Mouse (Mus musculus) Patski (cell line): ENCODE measurements around the gene Coro2b. TPM values are rescaled to one million over a fixed set of nuclear protein-coding genes. Genes with fewer than 3 reads are reported as not detected.
"Not testable (repeated sequence)": the region's sequence is repeated elsewhere in the genome, so short reads cannot be mapped to it uniquely, and the experiment has no call there.

Experiments used
- ATAC-seq: fragments of 100-300 bp; one replicate; pipeline ENCODE4 v1.8.0; 2021
- CTCF ChIA-PET: fragments of 350-600 bp; sonication (Branson Sonifier 250); formaldehyde crosslinking; loops from one replicate; lab custom pipeline; 2022; ENCODE audit warnings: inconsistent platforms; lab: Charles Lee
- POLR2A ChIA-PET: fragments of 350-600 bp; sonication (Branson Sonifier 250); formaldehyde crosslinking; loops from one replicate; lab custom pipeline; 2022; ENCODE audit warnings: antibody characterized with exemption, inconsistent platforms; lab: Charles Lee
- DNase-seq: peaks from one replicate; pipeline ENCODE4 v3.0.0-alpha.2; 2011; ENCODE audit warnings: low read depth, low spot score
- H3K27me3 ChIP-seq: fragments of 371-371 bp; one replicate; pipeline ENCODE4 v1.5.1; 2021
- CTCF ChIP-seq: fragments of 100-300 bp; IDR thresholded peaks from one replicate; pipeline ENCODE4 v1.5.1; 2021
- in situ Hi-C: fragments of 300-500 bp; cut with MboI; formaldehyde crosslinking; loops from 3 replicates; pipeline ENCODE4 v1.11.1; 2018; ENCODE audit warnings: low pct_unique_long_range_greater_than_20kb, mixed read lengths
- polyA plus RNA-seq: library from polyadenylated mRNA; unstranded; gene quantifications from one replicate; pipeline ENCODE4 v1.2.3, GENCODE M21; 2021

Gene Coro2b
- polyA plus RNA-seq, 1 experiment from 2014 or later = 2.0 TPM

DNA sequence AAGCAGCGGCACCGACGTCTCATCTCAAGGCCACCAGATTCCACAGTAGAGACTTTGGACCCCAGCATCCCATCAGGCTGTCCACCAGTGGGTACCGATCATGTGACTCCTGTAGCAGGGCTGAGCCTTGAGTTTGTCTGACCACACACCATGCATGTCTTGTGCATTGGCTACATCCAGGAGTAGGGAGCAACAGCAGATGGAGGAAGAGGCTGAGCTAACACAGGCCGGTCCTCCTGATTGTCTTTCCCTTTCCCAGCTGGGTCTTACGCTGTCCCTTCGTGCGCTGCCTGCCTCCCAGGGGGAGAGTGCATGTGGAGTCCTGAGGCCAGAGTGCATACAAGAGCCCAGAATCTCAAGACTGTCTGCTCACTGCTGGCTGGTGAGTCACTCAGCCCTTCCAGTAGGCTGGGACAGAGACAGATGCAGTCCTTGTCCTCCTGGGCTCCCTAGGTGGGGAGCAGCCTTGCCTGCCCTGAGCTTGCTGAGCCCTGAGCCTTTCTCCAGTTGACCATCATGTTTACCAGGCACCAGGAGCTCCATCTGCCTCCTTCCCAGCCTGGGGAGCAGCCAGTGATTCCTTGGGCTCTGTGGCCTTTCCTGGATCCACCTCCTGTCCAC is 84.4 kb downstream of the Coro2b start:
- ChIA-PET CTCF (interaction anchor here (0.8 kb wide), 1 partner anchor 35 kb away, joined by 3 read pairs; no protein-coding TSS in a partner anchor), POLR2A (no interaction called here)
- DNase-seq = no peak
- no peak for ATAC-seq
- peaks cover 28% of the 10 kb centered on the region for H3K27me3 ChIP-seq
- TF ChIP-seq CTCF = no peak
- in situ Hi-C loops = loop anchor here (10.0 kb wide), 2 partner anchors 108 to 158 kb away; partner anchors contain the start of gene Anp32a

DNA sequence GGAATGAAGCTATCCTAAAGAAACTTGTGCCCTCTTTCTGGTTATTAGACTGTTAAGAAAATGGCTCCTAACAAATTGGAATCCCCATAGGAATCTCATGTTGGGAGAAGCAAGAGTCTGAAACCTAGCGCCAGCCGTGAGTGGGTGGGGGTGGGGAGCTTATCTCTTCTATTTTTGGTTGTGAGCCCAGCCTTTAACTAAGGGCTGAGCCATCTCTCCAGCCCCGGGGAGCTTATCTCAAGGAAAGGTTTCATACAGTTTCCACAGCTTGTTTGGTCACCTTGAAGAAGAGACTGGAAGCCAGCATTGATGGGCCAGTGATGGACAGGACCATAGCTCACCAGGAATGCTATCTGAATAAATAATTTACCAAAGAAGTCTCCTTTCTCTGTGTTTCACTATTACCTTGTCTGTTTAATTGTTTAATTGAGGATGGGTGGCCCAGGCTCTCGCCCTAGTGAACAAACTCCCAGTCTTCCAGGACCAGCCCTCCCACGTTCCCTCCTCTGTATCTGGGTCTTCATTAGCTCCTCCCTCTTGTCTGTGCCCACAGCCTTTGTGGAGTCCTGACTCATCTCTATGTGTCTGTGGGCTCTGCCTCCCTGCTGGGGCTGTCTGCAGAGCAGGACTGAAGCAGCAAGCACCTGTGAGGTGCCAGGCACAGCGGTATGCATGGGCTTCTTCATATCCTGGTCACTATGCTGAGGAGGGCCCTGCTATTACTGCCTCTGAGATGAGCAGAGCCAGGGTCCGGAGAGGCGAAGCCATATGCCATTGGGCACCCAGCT is 85.1 kb downstream of the Coro2b start:
- peaks cover 24% of the 10 kb centered on the region for H3K27me3 ChIP-seq
- ATAC-seq = no peak
- ChIA-PET CTCF (interaction anchor here (0.8 kb wide), 1 partner anchor 34 kb away, joined by 3 read pairs; no protein-coding TSS in a partner anchor), POLR2A (no interaction called here)
- in situ Hi-C loops = loop anchor here (10.0 kb wide), 2 partner anchors 107 to 157 kb away; partner anchors contain the start of gene Anp32a
- no peak for TF ChIP-seq CTCF
- DNase-seq = no peak

DNA sequence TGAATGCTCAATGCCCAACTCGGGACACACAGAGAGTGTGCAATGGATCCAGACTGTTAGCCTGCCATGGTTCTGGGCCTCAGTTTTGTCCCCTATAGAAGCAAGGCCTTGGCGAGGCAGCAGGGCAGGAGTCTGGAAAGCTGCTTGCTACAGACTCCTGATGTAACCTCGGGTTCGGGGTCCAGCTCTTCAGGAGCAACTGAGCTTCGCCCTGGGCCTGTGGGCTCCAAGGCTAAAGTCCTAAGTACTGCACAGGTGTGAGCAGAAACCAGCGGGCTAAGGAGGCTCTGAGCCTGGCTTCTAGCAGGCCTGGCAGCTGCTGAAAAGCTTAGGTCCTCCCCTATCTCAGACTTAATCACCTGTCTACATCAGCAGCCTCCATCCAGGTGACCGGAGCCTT is 86.0 kb downstream of the Coro2b start:
- ATAC-seq = no peak
- CTCF ChIA-PET = no interaction called here
- POLR2A ChIA-PET = no interaction called here

DNA sequence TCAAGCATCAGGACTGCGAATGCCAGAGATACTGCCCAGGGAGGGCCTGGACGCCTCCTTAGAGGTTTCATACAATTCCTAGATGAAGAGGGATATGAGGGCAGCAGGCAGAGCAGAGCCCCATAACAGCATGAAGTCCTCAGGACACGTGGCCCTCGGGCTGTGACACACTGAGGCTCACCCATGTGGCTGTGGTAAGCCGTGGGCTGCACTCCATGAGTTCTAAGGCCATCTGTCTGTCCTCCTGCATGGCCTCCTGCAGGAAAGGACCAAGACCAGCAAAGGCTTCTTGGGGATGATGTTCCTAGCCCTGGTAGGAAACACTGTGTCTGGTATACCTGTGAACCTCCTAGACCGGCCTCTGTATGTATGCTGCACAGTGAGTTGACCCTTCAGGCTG is 86.5 kb downstream of the Coro2b start:
- ATAC-seq (no peak), DNase-seq (no peak)
- POLR2A ChIA-PET = interaction anchor here (1.2 kb wide), 1 partner anchor 12 kb away, joined by 5 read pairs; no protein-coding TSS in a partner anchor
- CTCF ChIA-PET = no interaction called here
- in situ Hi-C loops = loop anchor here (10.0 kb wide), 2 partner anchors 106 to 156 kb away; partner anchors contain the start of gene Anp32a
- peaks cover 24% of the 10 kb centered on the region for H3K27me3 ChIP-seq
- TF ChIP-seq CTCF = no peak

More for the DNA sequence above, 86.0 kb downstream of the Coro2b start:
- in situ Hi-C loops = loop anchor here (10.0 kb wide), 2 partner anchors 106 to 156 kb away; partner anchors contain the start of gene Anp32a
- DNase-seq = no peak
- peaks cover 24% of the 10 kb centered on the region for H3K27me3 ChIP-seq
- TF ChIP-seq CTCF = no peak

DNA sequence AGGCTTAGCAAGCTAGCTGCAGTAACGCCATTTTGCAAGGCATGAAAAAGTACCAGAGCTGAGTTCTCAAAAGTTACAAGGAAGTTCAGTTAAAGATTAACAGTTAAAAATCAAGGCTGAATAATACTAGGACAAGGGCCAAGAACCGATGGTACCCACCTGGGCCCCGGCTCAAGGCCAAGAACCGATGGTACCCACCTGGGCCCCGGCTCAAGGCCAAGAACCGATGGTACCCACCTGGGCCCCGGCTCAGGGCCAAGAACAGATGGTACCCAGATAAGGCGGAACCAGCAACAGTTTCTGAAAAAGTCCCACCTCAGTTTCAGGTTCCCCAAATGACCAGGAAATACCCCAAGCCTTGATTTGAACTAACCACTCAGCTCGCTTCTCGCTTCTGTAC is 89.5 kb downstream of the Coro2b start:
- in situ Hi-C loops, CTCF ChIA-PET, DNase-seq, H3K27me3 ChIP-seq, POLR2A ChIA-PET, ATAC-seq: not testable (repeated sequence)

DNA sequence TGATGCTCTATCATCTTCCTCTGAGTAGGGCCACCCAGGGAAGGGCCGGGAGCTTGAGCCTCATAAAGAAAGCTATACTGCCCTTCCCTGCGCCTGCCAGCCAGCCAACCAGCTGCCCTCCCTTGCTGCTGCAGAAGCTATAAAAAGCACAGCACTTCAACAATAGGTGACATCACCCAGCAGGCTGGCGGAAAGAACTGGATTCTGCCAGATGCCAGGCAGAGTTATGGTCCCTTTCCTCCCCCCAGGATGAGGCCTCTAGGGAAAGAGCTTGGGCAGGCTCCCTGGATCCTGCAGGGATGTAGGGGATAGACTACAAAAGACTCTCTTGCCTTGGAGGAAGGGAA is 98.1 kb downstream of the Coro2b start:
- ChIA-PET CTCF (interaction anchor here (1.7 kb wide), 1 partner anchor 19 kb away, joined by 4 read pairs; no protein-coding TSS in a partner anchor), POLR2A (interaction anchor here (1.6 kb wide), 1 partner anchor 11 kb away, joined by 5 read pairs; no protein-coding TSS in a partner anchor)
- TF ChIP-seq CTCF = no peak
- no peaks in the 10 kb centered on the region for H3K27me3 ChIP-seq
- DNase-seq = no peak
- ATAC-seq = no peak
- in situ Hi-C loops = no loop called here

DNA sequence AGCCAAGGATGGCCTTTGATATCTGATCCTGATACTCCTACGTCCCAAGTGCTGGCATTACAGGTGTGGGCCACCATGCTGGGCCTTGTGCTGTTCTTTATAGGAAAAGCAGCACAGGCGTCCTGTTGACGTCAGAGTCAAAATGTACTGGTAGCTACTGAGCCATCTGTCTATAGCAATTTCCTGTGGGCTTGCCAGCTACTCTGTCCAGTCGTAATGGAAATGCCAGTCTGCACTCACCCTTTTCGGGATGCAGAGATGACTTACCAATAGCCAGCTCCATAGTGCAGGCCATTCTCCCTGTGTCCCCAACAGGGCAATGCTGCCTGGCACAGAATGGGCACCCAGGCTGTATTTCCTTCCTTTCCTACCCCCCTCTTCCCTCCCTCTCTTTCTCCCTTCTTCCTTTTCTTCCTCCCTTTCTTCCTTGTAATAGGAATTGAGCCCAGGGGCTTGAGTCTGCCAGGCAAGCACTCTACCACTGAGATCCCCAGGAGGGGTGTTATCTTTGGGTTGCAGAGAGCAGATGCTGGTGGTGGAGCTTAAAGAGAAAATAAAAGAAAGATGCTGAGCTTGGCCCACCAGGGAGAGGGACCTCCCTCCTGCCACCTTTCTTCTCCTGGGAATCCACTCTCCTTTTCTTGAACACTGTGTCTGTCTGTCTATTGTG is 98.6 kb downstream of the Coro2b start:
- CTCF ChIA-PET = interaction anchor here (1.0 to 1.7 kb wide), 2 partner anchors 11 to 18 kb away, joined by 3 to 4 read pairs; no protein-coding TSS in a partner anchor
- ATAC-seq = no peak
- in situ Hi-C loops = no loop called here
- no peaks in the 10 kb centered on the region for H3K27me3 ChIP-seq
- DNase-seq = no peak
- POLR2A ChIA-PET = interaction anchor here (1.6 kb wide), 1 partner anchor 12 kb away, joined by 5 read pairs; no protein-coding TSS in a partner anchor
- TF ChIP-seq CTCF = no peak

DNA sequence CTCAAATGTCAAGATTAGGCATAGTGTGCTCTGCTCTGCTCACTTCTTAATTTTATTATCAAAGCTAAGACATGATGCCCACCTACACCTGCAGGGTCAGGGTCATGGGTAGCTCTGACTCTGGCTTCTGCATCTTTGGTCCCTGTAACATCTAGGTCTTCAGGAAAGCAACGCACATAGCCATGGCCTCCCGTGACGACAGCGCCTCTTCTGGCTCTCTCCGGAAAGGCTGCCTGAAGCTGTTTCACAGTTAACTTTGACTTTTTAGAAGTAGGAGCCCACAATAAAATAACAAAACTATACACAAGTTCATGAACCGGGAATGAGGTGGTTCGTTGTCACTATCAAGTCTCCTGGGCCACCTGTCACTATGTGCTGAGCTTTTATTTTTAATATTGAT is 99.4 kb downstream of the Coro2b start:
- CTCF ChIA-PET = interaction anchor here (1.0 to 1.7 kb wide), 2 partner anchors 12 to 18 kb away, joined by 3 to 4 read pairs; no protein-coding TSS in a partner anchor

DNA sequence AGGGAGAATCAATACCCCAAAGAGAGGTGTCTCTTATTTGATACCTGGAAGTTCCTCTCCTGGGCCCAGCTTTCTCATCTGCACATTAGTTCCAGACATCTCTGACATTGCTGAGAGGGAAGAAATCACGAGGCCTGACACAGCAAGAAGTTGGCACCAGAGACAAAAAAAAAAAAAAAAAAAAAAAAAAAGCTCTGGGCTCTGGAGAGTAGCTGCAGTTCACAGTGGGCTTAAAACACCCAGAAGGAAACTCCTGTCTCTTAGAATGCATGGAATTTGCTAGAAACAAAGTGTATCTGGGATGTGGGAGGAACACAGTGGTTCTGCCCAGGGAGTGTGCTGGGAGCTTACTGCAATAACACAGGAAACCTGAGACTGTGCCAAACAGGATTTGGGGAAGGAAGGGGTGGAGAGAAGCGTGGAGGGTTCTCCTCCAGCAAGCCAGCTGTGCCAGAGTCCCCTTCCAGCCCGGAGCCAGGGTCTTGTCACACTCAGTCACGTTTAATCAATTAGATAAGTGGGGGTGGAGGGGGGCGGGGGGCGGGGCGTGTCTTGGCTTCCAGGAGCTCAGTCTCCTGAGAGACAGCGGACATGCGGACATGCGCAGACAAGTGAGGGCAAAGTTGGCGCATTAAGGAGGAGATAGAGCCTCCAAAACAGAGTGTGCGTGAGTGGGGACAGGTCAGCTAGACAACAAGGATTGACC is 101.1 kb downstream of the Coro2b start:
- CTCF ChIA-PET = interaction anchor here (1.0 kb wide), 1 partner anchor 85 kb away, joined by 3 read pairs; no protein-coding TSS in a partner anchor
- ATAC-seq (no peak), DNase-seq (no peak)
- POLR2A ChIA-PET = interaction anchor here (1.3 kb wide), 1 partner anchor 20 kb away, joined by 3 read pairs; no protein-coding TSS in a partner anchor
- in situ Hi-C loops = no loop called here
- H3K27me3 ChIP-seq = no peaks in the 10 kb centered on the region
- no peak for TF ChIP-seq CTCF

More for the DNA sequence above, 99.4 kb downstream of the Coro2b start:
- ATAC-seq (no peak), DNase-seq (no peak)
- no peaks in the 10 kb centered on the region for H3K27me3 ChIP-seq
- POLR2A ChIA-PET = no interaction called here
- in situ Hi-C loops = no loop called here
- no peak for TF ChIP-seq CTCF
